Mouse (Mus musculus): ENCODE data around the gene P2rx4. TPM values are rescaled to one million over a fixed set of nuclear protein-coding genes. Genes with fewer than 3 reads are reported as not detected.

The P2rx4 gene
- polyA plus RNA-seq, 1 experiment from 2014 or later, result 16.3 TPM

DNA sequence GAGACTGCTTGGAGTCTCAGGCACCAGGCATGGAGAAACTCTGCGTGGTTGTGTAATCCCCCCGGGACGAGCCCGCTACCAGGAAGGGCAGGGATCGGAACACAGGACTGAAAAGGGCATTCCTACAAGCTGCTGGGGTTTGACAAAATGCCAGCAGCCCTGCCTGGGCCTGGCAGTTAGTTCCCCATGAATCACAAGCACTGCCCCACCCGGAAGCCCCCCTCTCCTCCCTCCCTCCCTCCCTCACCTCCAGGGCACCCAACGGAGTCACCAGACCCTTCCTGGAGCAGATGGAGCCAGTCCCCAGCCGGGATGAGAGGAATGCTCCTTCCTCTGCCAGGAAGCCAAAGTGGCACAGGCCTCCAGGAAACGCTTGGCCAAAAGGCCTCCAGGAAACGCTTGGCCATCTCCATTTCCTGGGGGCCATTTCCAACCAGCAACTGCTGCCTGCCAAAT lies 63.5 kb downstream of the P2rx4 start:
- H3K27me3 ChIP-seq (ENCODE audit: insufficient read depth, poor library complexity, severe bottlenecking), result no peaks in the 10 kb centered on the region
- peaks cover 22% of the 10 kb centered on the region for H3K4me1 ChIP-seq
- H3K4me3 ChIP-seq, result no peak overlapping the region
- peaks cover 15% of the 10 kb centered on the region for H3K36me3 ChIP-seq
- DNase-seq (ENCODE audit: low spot score), result no peak
- H3K9me3 ChIP-seq, result no peaks in the 10 kb centered on the region
- 62% methylated on average over 10 of the region's 10 CpGs for WGBS
- peak overlapping the region; percentile 77 for H3K27ac ChIP-seq

DNA sequence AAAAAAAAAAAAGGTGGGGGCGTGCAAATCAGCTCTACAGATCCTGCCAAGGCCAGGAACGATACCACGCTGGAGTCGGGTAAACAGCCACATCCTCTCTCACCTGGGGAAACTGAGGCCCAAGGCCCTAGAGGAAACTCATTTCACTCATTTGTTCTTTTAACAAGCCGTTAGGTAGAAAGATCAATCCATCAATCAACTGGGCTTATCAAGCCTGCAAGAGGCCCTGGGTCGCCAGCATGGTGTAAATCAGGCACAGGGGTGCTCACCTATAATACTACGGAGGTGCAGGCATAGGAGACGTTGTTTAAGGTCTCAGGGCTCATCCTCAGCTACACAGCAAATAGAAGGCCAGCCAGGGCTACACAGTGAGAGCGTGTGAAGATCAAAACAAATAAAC lies 64.1 kb downstream of the P2rx4 start:
- Histone ChIP-seq H3K27ac (no peak overlapping the region), H3K9me3 (no peaks in the 10 kb centered on the region), H3K4me1 (peaks cover 24% of the 10 kb centered on the region), H3K27me3 (ENCODE audit: insufficient read depth, poor library complexity, severe bottlenecking) (no peaks in the 10 kb centered on the region), H3K36me3 (peaks cover 15% of the 10 kb centered on the region), H3K4me3 (no peak overlapping the region)
- no peak for DNase-seq (ENCODE audit: low spot score)
- 75% methylated on average over 9 of the region's 9 CpGs for WGBS

DNA sequence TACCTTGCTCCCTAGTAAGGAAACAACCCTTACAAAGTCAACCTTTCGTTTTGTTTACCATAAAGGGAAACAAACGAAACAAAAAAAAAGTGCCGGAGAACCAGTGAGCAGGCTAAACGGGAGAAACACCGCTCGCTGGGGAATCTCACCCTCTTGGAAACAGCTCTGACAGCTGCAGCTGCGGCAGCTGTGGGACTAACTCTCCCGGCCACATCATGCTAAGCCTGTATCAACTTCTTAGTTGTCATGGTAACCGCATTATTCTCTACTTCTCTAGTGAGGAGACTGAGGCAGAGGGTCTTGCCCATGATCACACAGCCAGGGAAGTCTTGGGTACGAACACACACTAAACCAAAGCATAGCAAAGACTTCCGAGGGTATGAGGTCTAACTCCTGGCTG lies 66.4 kb downstream of the P2rx4 start:
- peaks cover 15% of the 10 kb centered on the region for H3K36me3 ChIP-seq

DNA sequence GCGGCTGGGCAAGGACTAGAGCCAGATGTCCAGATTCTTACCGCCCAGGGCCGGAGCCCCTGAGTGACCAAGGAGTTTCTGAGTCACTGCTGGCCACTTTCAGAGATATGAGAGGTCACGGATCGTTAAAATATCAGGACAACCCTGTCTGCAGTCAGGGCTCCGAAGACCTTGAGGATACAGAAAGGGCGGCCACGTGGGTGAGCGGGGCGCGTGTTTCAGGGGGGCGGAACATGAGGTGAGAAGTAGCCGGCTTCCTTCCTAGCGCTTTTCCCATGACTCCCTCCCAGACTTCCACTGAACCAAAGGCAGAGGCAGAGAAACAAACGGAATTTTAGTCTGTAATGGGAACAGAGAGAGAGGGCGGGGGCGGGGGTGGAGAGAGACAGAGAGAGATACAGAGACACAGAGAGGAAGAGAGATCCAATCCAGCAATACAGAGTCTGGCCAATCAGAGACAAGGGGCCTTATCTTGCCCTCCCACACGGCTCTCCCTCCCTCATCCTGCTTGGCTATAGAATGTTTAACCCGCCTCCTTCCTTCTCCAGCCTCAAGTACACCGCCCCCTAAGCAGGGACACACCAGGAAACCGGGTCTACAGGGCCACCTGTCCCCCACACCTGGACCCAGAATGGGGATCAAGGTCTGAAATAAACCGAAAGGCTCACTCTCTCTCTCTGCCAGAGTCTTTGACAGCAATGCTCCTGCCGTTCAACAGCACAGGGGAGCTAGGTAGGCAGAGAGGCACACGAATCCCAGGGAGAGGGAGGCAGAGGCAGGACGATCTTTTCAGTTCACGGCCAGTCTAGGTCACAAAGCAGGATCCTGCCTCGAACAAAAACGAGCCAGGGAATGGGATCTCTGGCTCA lies 67.6 kb downstream of the P2rx4 start:
- H3K27ac ChIP-seq, result peak overlapping the region; percentile 56
- peak; percentile 90 for DNase-seq (ENCODE audit: low spot score)
- peaks cover 15% of the 10 kb centered on the region for H3K36me3 ChIP-seq
- H3K4me3 ChIP-seq, result peak overlapping the region; percentile 16; the same call in 1 of the 2 replicates
- 52% methylated on average over 28 of the region's 28 CpGs for WGBS
- peaks cover 38% of the 10 kb centered on the region for H3K4me1 ChIP-seq
- no peaks in the 10 kb centered on the region for H3K27me3 ChIP-seq (ENCODE audit: insufficient read depth, poor library complexity, severe bottlenecking)
- H3K9me3 ChIP-seq, result no peaks in the 10 kb centered on the region

More for the DNA sequence above, 66.4 kb downstream of the P2rx4 start:
- H3K27me3 ChIP-seq (ENCODE audit: insufficient read depth, poor library complexity, severe bottlenecking), result no peaks in the 10 kb centered on the region
- H3K4me3 ChIP-seq, result no peak overlapping the region
- DNase-seq (ENCODE audit: low spot score), result no peak
- no peaks in the 10 kb centered on the region for H3K9me3 ChIP-seq
- WGBS, result 85% methylated on average over 11 of the region's 11 CpGs
- no peak overlapping the region for H3K27ac ChIP-seq
- H3K4me1 ChIP-seq, result peaks cover 31% of the 10 kb centered on the region

DNA sequence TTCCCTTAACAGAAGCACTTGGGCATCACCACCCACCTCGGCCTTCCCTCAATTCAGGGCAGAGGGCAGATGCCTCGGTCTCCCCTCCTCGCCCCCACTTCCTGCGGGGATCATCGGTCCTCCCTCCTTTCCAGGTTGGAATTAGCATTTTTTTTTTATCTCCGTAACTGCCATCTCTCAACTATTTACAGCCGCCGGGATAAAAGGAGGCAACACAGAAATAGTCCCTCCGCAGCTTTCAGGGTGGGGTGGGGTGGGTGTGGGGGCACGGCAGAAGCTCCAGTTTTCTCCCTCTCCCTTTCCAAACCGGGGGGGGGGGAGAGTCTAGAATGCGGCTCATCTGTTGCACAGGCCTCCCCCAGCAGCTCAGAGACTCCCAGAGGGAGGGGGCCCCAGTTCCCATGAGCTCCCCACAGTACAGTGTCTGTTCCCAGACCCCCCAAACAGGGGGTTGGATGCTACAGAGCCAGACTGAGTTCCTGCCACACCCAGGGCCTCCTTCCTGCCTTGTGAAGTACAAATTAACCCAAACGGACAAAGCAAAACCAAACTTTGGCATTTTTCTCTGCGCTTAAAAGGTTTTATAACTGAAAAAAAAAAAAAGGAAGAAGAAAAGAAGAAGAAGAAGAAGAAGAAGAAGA lies 68.4 kb downstream of the P2rx4 start:
- Histone ChIP-seq H3K9me3 (no peaks in the 10 kb centered on the region), H3K27me3 (ENCODE audit: insufficient read depth, poor library complexity, severe bottlenecking) (no peaks in the 10 kb centered on the region), H3K36me3 (peaks cover 15% of the 10 kb centered on the region), H3K4me3 (no peak overlapping the region), H3K27ac (peak overlapping the region; percentile 56), H3K4me1 (peaks cover 33% of the 10 kb centered on the region)
- WGBS, result 68% methylated on average over 14 of the region's 14 CpGs
- no peak for DNase-seq (ENCODE audit: low spot score)

- Histone ChIP-seq H3K27ac (no peak overlapping the region), H3K36me3 (peaks cover 13% of the 10 kb centered on the region), H3K27me3 (ENCODE audit: insufficient read depth, poor library complexity, severe bottlenecking) (no peaks in the 10 kb centered on the region), H3K9me3 (no peaks in the 10 kb centered on the region), H3K4me1 (peaks cover 30% of the 10 kb centered on the region), H3K4me3 (no peak overlapping the region)
- no peak for DNase-seq (ENCODE audit: low spot score)
- 36% methylated on average over 2 of the region's 2 CpGs for WGBS
Observed at GRCm38 (mm10) chr5:122777322-122777721, 70.0 kb downstream of the P2rx4 start.

DNA sequence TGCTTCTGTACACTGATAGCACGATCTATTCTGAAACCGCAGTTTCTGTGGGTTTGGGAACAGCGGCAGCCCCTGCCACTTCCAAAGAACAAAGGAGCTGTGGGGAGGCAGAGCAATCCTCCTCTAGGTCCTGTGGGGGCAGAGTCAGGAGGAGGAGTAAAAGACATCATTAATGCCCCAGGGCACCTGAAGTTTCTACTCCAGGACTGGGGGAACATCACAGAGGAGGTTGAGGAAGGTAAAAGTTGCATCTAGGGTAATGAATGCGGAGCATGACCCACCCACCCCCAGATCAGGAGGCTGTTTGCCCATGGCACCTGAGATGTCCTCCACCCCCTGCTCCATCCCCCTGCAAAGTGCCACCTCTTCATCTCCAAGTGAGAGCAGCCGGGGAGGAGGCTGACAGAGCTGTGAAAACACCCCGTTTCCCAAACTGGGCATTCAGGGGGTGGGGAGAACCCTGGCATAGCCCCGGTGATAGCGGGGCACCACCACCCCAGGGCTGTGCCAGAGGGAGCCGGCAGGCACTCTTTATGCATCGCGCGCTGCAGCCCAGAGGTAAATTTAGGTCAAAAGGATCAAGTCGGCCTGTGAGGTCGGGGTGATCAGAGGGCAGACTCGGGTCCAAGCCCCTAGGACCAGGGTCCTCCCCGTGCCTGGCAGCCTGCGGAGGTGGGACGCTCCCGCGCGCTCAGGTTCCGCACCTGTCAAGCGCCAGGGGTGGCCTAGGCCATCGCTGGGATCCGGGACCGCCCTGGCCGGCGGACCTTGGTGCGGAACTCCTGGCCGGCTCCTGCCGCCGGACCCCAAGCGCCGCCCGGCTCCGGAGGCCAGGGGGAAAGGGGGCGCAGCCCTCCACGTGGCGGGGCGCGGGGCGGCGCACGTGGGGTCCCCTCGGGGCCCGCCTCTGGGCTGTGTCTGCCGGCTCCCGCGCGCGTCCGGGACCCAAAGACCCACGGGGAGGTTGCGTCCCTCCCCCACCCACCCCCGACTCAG lies 71.2 kb downstream of the P2rx4 start:
- 2% methylated on average over 51 of the region's 55 CpGs for WGBS

More for the DNA sequence above, 71.2 kb downstream of the P2rx4 start:
- Histone ChIP-seq H3K4me3 (peak overlapping the region; percentile 85), H3K27me3 (ENCODE audit: insufficient read depth, poor library complexity, severe bottlenecking) (no peaks in the 10 kb centered on the region), H3K36me3 (peaks cover 1% of the 10 kb centered on the region; the same call in 1 of the 2 replicates), H3K4me1 (peaks cover 30% of the 10 kb centered on the region), H3K9me3 (no peaks in the 10 kb centered on the region), H3K27ac (peak overlapping the region; percentile 94)
- no peak for DNase-seq (ENCODE audit: low spot score)

Small RNA genes lying within 50 kb of the gene (microRNA-seq; reads per million reads assigned to microRNA genes)
- gene Mir8115, result not detected

Other genes starting within 250 kb of the P2rx4 start
- 205 and 235 TPM in 2 replicates for gene Atp2a2, start 205.3 kb upstream of the P2rx4 start, polyA plus RNA-seq (2016; fragmentation: Nextera tagmentation; extraction: Ambion mirVana)
- 25.2 and 35.2 TPM in 2 replicates for gene Ift81, start 93.0 kb upstream of the P2rx4 start, polyA plus RNA-seq (2016; fragmentation: Nextera tagmentation; extraction: Ambion mirVana)
- 0.33 and 0.47 TPM in 2 replicates for gene P2rx7, start 63.6 kb upstream of the P2rx4 start, polyA plus RNA-seq (2016; fragmentation: Nextera tagmentation; extraction: Ambion mirVana)
- gene Camkk2, start 71.9 kb downstream of the P2rx4 start, polyA plus RNA-seq (2016; fragmentation: Nextera tagmentation; extraction: Ambion mirVana), result 16.6 and 21.3 TPM in 2 replicates
- gene Anapc5, start 113.8 kb downstream of the P2rx4 start, polyA plus RNA-seq (2016; fragmentation: Nextera tagmentation; extraction: Ambion mirVana), result 405 and 415 TPM in 2 replicates
- 33.6 and 35.3 TPM in 2 replicates for gene Rnf34, start 142.5 kb downstream of the P2rx4 start, polyA plus RNA-seq (2016; fragmentation: Nextera tagmentation; extraction: Ambion mirVana)

All from heart, embryonic 10.5 days (tissue).